Mouse (Mus musculus) cerebellum, adult 18-20 months (tissue): ENCODE measurements around the gene Kcnq2.
A peak's percentile ranks its signal among the peaks of the same experiment; 100 is the strongest.

Experiments
- DNase-seq, 2 experiments: peaks; one replicate each; pipeline ENCODE4 v3.0.0; 2021

The Kcnq2 gene

DNA sequence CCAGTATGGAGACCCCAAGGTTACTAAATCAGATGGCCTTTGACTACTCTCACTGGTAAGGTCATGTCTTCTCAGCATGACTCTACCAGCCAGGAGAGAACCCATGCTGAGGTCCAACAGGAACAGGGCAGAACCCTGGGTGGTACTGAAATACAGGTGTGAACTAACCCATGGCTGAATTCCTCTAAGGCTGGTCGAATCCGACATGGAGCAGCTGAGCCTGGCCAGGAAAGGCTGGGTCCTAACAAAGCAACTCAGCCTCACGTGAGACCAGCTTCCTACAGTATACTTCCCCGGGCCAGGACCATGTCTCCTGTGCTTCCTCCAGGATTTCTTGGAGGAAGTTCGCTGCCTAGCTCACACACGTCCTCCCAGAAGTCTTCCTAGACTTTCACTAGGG is 98.5 kb downstream of the Kcnq2 start:
- DNase-seq, result no peak

DNA sequence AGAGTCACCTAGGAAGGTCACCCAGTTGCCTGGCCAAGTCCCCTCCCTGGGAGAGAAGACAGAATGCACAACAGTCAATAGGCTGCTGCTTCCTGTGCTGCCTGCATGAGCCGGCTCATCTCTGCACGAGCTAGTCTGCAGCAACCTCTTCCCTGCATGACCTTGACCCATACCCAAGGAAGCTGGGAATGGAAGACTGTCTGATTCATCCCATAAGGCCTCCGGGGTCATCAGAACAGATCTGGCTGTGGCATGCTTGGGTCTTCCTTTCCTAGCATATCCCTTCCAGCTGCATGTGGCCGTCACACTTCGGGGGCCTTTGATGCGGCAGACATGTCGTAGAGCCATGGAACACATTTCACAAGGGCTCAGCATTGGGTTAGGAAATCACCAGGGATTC is 99.9 kb downstream of the Kcnq2 start:
- no peak for DNase-seq

DNA sequence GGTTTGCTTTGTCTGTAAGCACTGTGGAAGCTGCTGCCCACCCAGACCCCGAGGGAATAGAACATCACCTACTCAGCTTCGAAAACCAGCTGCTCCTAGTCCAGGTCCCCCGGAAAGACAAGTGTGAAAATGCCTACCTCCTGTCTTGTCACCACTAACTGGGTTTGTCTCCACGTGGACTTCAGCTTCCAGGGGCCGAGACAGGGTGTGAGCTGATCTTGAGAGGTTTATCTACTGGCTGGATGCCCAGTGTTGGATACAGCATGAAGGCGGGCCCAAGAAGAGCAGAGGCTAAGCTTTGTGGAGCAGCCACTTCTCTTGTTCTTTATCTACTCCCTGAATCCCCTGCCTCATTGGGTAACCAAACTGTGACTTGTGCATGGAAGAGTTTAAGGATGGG is 101.8 kb downstream of the Kcnq2 start:
- no peak for DNase-seq

DNA sequence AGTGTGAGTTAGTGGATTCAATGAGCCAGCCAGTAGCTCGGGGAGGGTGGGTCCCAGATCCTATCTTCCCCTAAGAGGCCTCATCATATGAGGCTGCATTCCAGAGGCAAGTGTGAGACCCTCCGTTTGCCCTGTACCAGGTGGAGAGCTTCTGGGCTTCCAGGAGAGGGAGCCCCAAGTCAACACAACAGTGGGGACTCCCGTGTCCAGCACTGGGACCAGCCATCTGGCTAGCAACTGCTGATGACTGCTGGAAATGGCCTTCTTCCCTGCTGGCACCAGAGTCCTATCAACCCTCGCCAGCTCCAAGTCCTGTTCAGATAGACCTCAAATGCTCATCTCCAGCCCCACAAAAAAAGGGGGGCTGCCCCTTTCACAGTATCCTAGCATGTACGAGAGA is 102.7 kb downstream of the Kcnq2 start:
- DNase-seq, result peak; percentile 76 to 85

DNA sequence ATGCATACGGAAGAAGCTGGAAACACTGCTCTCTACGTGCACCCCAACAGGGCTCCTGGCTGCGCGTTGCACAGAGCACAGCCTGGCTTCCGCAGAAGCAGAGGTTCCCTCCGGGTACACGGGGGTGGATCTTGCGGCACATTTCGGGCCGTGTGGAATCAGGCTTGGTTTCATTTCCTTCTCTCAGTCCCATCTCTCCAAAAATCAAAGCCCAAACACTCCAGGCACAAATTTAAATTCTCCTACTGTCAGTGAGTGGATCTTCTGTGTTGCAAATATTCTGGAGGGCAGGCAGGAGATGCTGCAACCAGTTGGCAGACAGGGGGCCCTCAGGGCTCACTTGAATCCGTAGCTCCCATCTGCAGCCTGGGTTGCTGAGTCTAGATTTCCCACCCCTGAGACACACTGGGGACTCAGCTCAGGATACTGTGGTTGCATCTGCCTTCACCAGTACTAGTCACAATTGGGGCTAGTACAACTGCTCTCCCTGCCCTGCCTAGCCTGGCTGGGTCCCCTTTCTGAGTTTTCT is 103.6 kb downstream of the Kcnq2 start:
- DNase-seq, result no peak
